Mouse (Mus musculus) megakaryocyte, adult 5-6 weeks (primary cell): Measurements from ENCODE around the gene Dnaaf2. TPM values are rescaled to one million over a fixed set of nuclear protein-coding genes. Genes with fewer than 3 reads are reported as not detected.

ENCODE experiments used
- ATAC-seq: 2 replicates; pipeline ENCODE4 v1.8.0; 2016; ENCODE audit warnings: mild to moderate bottlenecking, inconsistent platforms; ENCODE audit not compliant: poor library complexity, severe bottlenecking
- total RNA-seq, 2 experiments: library from RNA; stranded (forward) in 1 of 2; stranded (reverse) in 1 of 2; fragments of 153-499, 151-499 nt in 1 of 2; fragments of 221-1000, 200-1000 nt in 1 of 2; gene quantifications; 2 replicates each; pipeline versions ENCODE4 v1.2.3 to v1.2.4; 2015 to 2017

Dnaaf2 gene
- total RNA-seq, 2 experiments from 2014 or later, result 3.5 to 4.4 TPM

GRCm38 (mm10) chr12:69198985-69199384 is 756 bp upstream of the Dnaaf2 start:
- ATAC-seq, result no peak

GRCm38 (mm10) chr12:69197378-69198163 is 658 bp downstream of the Dnaaf2 start:
- ATAC-seq, result peak; percentile 50

- peak; percentile 86 for ATAC-seq
Observed at GRCm38 (mm10) chr12:69196444-69197377, 1.5 kb downstream of the Dnaaf2 start, which contains the start of gene Gm49383. Gene Gm49383 (minus strand): TSS chr12:69197104.

- ATAC-seq, result no peak
Observed at GRCm38 (mm10) chr12:69192637-69193036, 5.6 kb downstream of the Dnaaf2 start.

GRCm38 (mm10) chr12:69191396-69191795 is 6.8 kb downstream of the Dnaaf2 start:
- ATAC-seq, result no peak

GRCm38 (mm10) chr12:69190522-69190921 is 7.7 kb downstream of the Dnaaf2 start:
- peak; percentile 52; the same call in 1 of the 2 replicates for ATAC-seq

- no peak for ATAC-seq
Observed at GRCm38 (mm10) chr12:69190074-69190473, 8.2 kb downstream of the Dnaaf2 start.

GRCm38 (mm10) chr12:69186811-69187471 is 11.3 kb downstream of the Dnaaf2 start:
- no peak for ATAC-seq

- no peak for ATAC-seq
Observed at GRCm38 (mm10) chr12:69185371-69185770, 12.9 kb downstream of the Dnaaf2 start.

GRCm38 (mm10) chr12:69184342-69185295 is 13.6 kb downstream of the Dnaaf2 start:
- peak; percentile 65 for ATAC-seq

GRCm38 (mm10) chr12:69183583-69184308 is 14.5 kb downstream of the Dnaaf2 start, which contains the start of the genes Rpl36al and Mgat2:
Gene Rpl36al (minus strand): TSS chr12:69184083.
Gene Mgat2 (plus strand): TSS chr12:69184157.
- ATAC-seq, result peak; percentile 92

GRCm38 (mm10) chr12:69181800-69182199 is 16.4 kb downstream of the Dnaaf2 start:
- no peak for ATAC-seq

GRCm38 (mm10) chr12:69179371-69179770 is 18.9 kb downstream of the Dnaaf2 start:
- no peak for ATAC-seq

- no peak for ATAC-seq
Observed at GRCm38 (mm10) chr12:69177526-69177925, 20.7 kb downstream of the Dnaaf2 start.

- no peak for ATAC-seq
Observed at GRCm38 (mm10) chr12:69175975-69176374, 22.3 kb downstream of the Dnaaf2 start.

- no peak for ATAC-seq
Observed at GRCm38 (mm10) chr12:69171307-69171706, 26.9 kb downstream of the Dnaaf2 start.

GRCm38 (mm10) chr12:69168461-69169106 is 29.6 kb downstream of the Dnaaf2 start, which contains the start of gene Lrr1:
Gene Lrr1 (plus strand): TSS chr12:69168814.
- ATAC-seq, result peak; percentile 97
